Mouse (Mus musculus): ENCODE measurements around the gene Bcl9. TPM values are rescaled to one million over a fixed set of nuclear protein-coding genes. Genes with fewer than 3 reads are reported as not detected.

Bcl9 gene
- polyA plus RNA-seq, 1 experiment from 2014 or later: 43.2 TPM

DNA sequence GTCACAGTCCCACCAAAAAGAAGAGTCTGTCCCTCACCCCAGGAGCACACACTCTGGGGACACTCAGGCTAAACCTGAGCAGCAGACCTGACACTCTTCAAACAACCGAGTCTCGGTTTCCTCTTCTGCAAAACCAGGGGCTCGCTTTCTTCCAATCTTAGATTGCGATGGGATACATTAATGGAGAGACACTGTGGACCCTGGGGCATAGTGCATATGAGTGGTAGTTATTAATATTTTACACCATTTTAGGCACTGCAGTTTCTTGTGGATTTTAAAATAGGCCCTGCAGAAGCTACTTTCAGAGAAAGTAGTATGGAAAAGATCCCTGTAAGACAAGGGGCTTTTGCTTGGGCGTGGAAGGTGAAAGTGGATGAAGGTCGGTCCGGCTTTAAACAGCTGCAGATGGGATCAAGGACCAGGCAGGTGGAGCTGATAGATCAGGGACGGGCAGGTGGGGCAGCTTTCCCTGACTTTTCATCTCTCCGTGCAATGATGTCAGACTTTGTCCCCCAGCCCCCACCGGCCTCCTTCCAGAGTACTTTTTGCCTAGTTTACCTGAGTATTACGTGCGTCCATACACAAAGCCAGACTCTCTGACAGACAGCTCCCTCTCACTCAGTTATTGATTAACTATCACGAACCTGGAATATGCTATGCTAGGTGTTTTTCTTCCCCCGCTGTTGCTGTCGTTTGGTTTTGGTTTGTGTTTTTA is 23.0 kb downstream of the Bcl9 start:
- Histone ChIP-seq H3K4me3 (replicated peaks; ENCODE audit: low read length) (no peak overlapping the region), H3K27ac (ENCODE audit: low read length) (no peak overlapping the region), H3K27me3 (ENCODE audit: control insufficient read depth, insufficient read depth, low read length) (no peaks in the 10 kb centered on the region), H3K9me3 (replicated peaks; ENCODE audit: control insufficient read depth, low read length) (no peaks in the 10 kb centered on the region), H3K4me1 (ENCODE audit: control insufficient read depth, insufficient read depth, low read length) (no peaks in the 10 kb centered on the region), H3K4me2 (ENCODE audit: low read depth, low read length) (no peak overlapping the region; the same call in 1 of the 2 replicates), H3K36me3 (ENCODE audit: control insufficient read depth, insufficient read depth, low read length) (no peaks in the 10 kb centered on the region), H3K9ac (ENCODE audit: low read length) (no peak overlapping the region)
- WGBS: 74% methylated on average over 15 of the region's 15 CpGs
- peak; percentile 40; the same call in 1 of the 2 replicates for ATAC-seq (ENCODE audit: insufficient read depth, low FRiP score)

DNA sequence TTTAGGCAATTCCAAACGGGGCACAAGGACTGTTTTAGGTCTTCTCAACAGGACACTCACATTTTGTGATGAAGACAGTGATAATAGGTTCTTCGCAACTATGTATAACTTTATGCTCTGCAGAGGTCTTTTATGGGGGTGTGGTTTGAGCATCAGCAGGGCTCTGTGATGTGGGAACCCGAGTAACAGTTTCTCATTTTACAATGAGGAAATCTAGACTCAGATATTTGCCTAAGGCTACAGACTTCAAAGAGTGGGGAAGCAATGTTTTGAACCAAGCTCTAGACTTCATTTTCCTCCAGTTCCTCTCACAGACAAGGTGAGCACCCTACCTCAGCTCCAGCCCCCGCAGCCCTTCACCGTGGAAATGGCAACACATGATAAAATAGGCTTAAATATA is 23.8 kb downstream of the Bcl9 start:
- Histone ChIP-seq H3K4me1 (ENCODE audit: control insufficient read depth, insufficient read depth, low read length) (no peaks in the 10 kb centered on the region), H3K36me3 (ENCODE audit: control insufficient read depth, insufficient read depth, low read length) (no peaks in the 10 kb centered on the region), H3K27me3 (ENCODE audit: control insufficient read depth, insufficient read depth, low read length) (no peaks in the 10 kb centered on the region), H3K27ac (ENCODE audit: low read length) (no peak overlapping the region), H3K4me2 (ENCODE audit: low read depth, low read length) (no peak overlapping the region), H3K4me3 (replicated peaks; ENCODE audit: low read length) (no peak overlapping the region), H3K9ac (ENCODE audit: low read length) (no peak overlapping the region), H3K9me3 (replicated peaks; ENCODE audit: control insufficient read depth, low read length) (no peaks in the 10 kb centered on the region)
- WGBS: 80% methylated on average over 5 of the region's 5 CpGs
- ATAC-seq (ENCODE audit: insufficient read depth, low FRiP score): no peak

DNA sequence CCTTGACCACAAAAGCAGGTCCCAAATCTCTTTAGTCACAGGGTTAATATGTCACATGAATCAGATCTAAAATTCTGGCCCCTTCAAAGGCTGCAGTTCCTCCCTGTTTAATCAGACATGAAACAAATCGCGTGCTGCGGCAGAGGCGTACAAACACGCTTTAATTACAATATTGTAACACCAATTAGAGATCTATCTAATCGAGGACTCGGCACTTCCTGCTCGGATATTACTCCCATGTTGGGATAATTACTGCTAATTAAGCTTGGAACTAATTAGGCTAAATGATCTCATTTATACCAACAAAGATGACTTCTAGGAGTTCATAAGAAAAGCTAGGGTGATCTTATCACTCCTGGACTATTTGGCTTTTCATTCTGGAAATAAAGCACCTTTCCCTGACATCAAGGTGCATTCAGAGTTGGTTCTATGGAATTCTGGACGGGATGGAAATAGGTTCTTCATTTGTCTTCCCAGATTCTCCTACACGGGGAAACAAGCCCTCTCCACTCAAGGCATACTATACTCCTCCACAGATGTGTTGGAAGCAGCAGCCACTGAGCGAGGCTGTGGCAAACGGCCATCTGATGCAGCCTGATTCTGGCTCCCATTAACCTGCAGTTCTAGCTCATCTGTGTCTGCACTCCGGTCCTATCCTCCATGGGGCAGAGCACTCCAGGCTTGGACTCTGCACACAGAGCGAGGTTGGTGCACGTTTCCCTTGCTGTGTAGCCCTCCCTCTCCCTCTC is 31.9 kb downstream of the Bcl9 start:
- Histone ChIP-seq H3K4me3 (replicated peaks; ENCODE audit: low read length) (no peak overlapping the region), H3K36me3 (ENCODE audit: control insufficient read depth, insufficient read depth, low read length) (no peaks in the 10 kb centered on the region), H3K4me1 (ENCODE audit: control insufficient read depth, insufficient read depth, low read length) (no peaks in the 10 kb centered on the region), H3K9ac (ENCODE audit: low read length) (no peak overlapping the region), H3K9me3 (replicated peaks; ENCODE audit: control insufficient read depth, low read length) (no peaks in the 10 kb centered on the region), H3K4me2 (ENCODE audit: low read depth, low read length) (no peak overlapping the region), H3K27me3 (ENCODE audit: control insufficient read depth, insufficient read depth, low read length) (no peaks in the 10 kb centered on the region), H3K27ac (ENCODE audit: low read length) (no peak overlapping the region)
- no peak for ATAC-seq (ENCODE audit: insufficient read depth, low FRiP score)
- 84% methylated on average over 15 of the region's 15 CpGs for WGBS

DNA sequence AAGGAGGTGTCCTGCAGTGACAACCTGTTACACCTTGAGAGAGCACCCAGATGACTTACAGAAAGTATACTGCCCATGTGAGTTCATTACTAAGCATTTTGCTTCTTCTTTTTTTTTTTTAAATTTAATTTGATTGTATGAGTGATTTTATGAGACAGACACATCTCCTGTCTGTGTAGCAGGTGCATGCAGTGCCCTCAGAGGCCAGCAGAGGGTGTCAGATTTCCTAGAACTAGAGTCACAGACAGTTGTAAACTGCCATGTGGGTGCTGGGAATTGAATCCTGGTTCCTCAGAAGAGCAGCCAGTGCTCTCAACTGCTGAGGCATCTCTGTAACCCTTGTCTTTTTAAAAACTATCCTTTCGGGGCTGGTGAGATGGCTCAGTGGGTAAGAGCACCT is 35.5 kb downstream of the Bcl9 start:
- WGBS: 100% methylated on average over 1 of the region's 1 CpGs
- Histone ChIP-seq H3K9me3 (replicated peaks; ENCODE audit: control insufficient read depth, low read length) (0 out of 2 replicates have a peak, but pooled peaks cover 3% of the 10 kb centered on the region), H3K4me1 (ENCODE audit: control insufficient read depth, insufficient read depth, low read length) (no peaks in the 10 kb centered on the region), H3K9ac (ENCODE audit: low read length) (no peak overlapping the region), H3K27me3 (ENCODE audit: control insufficient read depth, insufficient read depth, low read length) (no peaks in the 10 kb centered on the region), H3K4me2 (ENCODE audit: low read depth, low read length) (no peak overlapping the region), H3K4me3 (replicated peaks; ENCODE audit: low read length) (no peak overlapping the region), H3K27ac (ENCODE audit: low read length) (no peak overlapping the region), H3K36me3 (ENCODE audit: control insufficient read depth, insufficient read depth, low read length) (no peaks in the 10 kb centered on the region)
- no peak for ATAC-seq (ENCODE audit: insufficient read depth, low FRiP score)

DNA sequence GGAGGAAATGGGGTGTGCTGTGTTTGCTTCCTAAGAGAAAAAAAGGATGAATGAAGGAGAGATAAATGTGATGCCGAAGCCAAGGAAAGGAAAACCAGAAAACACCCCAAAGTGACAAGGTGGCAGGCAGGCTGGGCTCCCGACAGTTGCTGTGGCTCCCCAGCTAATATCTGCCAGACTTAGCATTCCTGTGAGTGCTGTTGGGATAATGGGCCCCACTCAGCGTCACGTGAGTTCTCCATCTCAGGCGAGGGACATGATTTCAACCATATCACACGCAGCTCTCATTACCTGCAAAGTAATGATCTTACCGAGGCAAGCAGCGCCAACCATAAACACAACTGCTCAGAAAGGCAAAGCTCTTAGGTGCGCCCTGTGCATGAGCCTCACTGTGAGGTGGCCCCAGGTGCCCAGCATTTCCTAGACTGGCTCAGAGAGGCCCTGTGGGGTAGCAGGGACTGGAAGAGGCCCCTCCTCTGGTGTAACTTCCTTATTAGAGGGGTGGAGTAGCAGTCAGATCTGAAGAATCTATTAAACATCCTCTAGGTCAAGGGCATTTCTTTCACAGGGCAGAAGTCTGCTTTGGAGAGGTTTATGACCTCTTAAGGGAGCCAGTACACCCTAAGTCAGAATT is 41.9 kb downstream of the Bcl9 start:
- WGBS: 40% methylated on average over 9 of the region's 9 CpGs
- H3K9me3 ChIP-seq (replicated peaks; ENCODE audit: control insufficient read depth, low read length): 0 out of 2 replicates have a peak, but pooled peaks cover 3% of the 10 kb centered on the region
- no peak overlapping the region for H3K9ac ChIP-seq (ENCODE audit: low read length)
- ATAC-seq (ENCODE audit: insufficient read depth, low FRiP score): peak; percentile 83
- peaks cover 20% of the 10 kb centered on the region for H3K4me1 ChIP-seq (ENCODE audit: control insufficient read depth, insufficient read depth, low read length)
- H3K27me3 ChIP-seq (ENCODE audit: control insufficient read depth, insufficient read depth, low read length): no peaks in the 10 kb centered on the region
- H3K36me3 ChIP-seq (ENCODE audit: control insufficient read depth, insufficient read depth, low read length): no peaks in the 10 kb centered on the region
- H3K4me3 ChIP-seq (replicated peaks; ENCODE audit: low read length): no peak overlapping the region
- H3K4me2 ChIP-seq (ENCODE audit: low read depth, low read length): no peak overlapping the region
- peak overlapping the region; percentile 19; the same call in 1 of the 2 replicates for H3K27ac ChIP-seq (ENCODE audit: low read length)

DNA sequence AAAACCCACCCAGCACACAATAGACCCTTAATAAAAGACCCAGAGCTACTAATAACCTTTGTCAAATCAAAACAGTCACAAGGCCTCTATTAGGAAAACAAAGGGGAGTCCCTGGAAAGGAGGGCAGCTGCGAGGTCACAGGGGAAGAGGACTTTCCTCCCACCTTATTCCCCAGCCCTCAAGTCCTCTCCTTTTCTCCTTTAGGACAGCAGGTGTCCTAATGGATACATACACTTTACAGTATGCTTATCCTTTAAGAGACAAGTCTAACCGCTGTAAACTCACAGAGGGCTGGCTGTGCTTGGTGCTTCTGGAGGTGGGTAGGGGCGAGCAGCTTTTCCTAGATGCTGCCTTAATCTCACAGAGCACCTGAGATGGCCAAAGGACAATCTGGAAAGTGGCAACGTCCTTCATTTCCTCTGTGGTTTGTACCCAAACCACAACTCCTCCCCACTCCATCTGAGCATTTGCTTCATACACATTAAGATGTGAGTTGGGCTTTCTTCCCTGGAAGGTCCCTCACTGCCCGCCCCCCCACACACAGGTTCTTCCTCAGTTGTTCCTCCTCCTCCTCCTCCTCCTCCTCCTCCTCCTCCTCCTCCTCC is 42.8 kb downstream of the Bcl9 start:
- Histone ChIP-seq H3K4me1 (ENCODE audit: control insufficient read depth, insufficient read depth, low read length) (peaks cover 20% of the 10 kb centered on the region), H3K9me3 (replicated peaks; ENCODE audit: control insufficient read depth, low read length) (0 out of 2 replicates have a peak, but pooled peaks cover 3% of the 10 kb centered on the region), H3K4me2 (ENCODE audit: low read depth, low read length) (no peak overlapping the region), H3K27ac (ENCODE audit: low read length) (peak overlapping the region; percentile 41), H3K9ac (ENCODE audit: low read length) (no peak overlapping the region), H3K36me3 (ENCODE audit: control insufficient read depth, insufficient read depth, low read length) (no peaks in the 10 kb centered on the region), H3K4me3 (replicated peaks; ENCODE audit: low read length) (no peak overlapping the region), H3K27me3 (ENCODE audit: control insufficient read depth, insufficient read depth, low read length) (no peaks in the 10 kb centered on the region)
- no peak for ATAC-seq (ENCODE audit: insufficient read depth, low FRiP score)
- 35% methylated on average over 5 of the region's 5 CpGs for WGBS

DNA sequence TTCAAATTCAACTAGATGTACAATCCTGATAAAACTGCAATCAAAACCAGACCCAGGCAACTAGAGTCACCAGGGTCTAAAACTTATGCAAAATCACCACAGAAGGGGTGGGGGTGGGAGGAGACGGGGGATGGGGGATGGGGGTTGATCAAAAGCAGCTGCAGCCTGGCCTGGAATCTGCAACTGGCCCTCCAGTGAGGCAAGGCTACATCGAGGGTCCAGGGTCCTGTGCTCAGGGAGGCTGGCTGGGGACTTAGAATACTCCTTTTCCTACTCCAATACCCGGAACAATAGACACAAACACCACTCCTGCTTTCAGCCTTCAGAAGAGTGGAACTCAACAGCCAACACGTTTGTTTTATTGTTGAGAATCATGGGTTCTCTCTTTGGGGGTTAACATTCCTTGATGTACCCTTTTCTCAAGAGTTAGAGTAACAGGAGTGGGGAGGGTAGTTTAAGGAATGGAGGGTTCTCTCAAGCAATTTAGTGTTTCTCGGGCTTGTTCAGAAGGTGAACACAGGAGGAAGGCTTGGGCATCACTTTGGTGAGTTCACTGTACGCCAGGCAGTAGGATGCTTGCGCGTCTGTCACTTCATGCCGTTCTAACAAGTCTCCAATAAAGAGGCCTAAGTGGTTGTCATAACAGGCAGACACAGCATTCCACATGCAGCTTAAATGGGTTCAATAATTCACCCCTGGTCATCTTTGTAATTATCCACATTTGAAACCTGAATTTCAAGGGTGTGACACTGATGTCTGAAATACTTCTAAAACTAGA is 43.7 kb downstream of the Bcl9 start:
- Histone ChIP-seq H3K27me3 (ENCODE audit: control insufficient read depth, insufficient read depth, low read length) (no peaks in the 10 kb centered on the region), H3K36me3 (ENCODE audit: control insufficient read depth, insufficient read depth, low read length) (no peaks in the 10 kb centered on the region), H3K9me3 (replicated peaks; ENCODE audit: control insufficient read depth, low read length) (no peaks in the 10 kb centered on the region), H3K9ac (ENCODE audit: low read length) (no peak overlapping the region), H3K4me1 (ENCODE audit: control insufficient read depth, insufficient read depth, low read length) (peaks cover 20% of the 10 kb centered on the region), H3K4me2 (ENCODE audit: low read depth, low read length) (no peak overlapping the region), H3K27ac (ENCODE audit: low read length) (peak overlapping the region; percentile 57), H3K4me3 (replicated peaks; ENCODE audit: low read length) (no peak overlapping the region)
- WGBS: 44% methylated on average over 9 of the region's 9 CpGs
- no peak for ATAC-seq (ENCODE audit: insufficient read depth, low FRiP score)

DNA sequence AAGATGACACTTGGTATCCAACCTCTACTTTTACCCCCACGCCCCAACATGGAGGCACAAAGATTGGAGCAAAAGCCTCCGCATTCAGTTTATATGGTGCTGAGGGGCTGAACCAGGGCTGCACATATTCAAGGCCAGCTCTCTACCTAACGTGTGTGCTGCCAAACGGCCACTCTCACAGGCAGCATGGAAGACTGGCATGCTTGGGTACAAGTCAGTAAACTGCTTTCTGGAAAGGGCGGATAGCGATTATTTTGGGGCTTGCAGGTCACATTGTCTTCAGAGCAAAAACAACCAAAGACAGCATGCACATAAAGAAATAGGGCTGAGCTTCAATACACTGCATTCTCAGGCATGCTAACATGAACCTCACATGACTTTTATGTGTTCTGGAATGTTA is 44.8 kb downstream of the Bcl9 start:
- no peak overlapping the region for H3K27ac ChIP-seq (ENCODE audit: low read length)
- H3K4me3 ChIP-seq (replicated peaks; ENCODE audit: low read length): no peak overlapping the region
- H3K27me3 ChIP-seq (ENCODE audit: control insufficient read depth, insufficient read depth, low read length): no peaks in the 10 kb centered on the region
- no peaks in the 10 kb centered on the region for H3K9me3 ChIP-seq (replicated peaks; ENCODE audit: control insufficient read depth, low read length)
- no peaks in the 10 kb centered on the region for H3K36me3 ChIP-seq (ENCODE audit: control insufficient read depth, insufficient read depth, low read length)
- H3K4me1 ChIP-seq (ENCODE audit: control insufficient read depth, insufficient read depth, low read length): peaks cover 20% of the 10 kb centered on the region
- no peak for ATAC-seq (ENCODE audit: insufficient read depth, low FRiP score)
- H3K9ac ChIP-seq (ENCODE audit: low read length): no peak overlapping the region
- 83% methylated on average over 6 of the region's 6 CpGs for WGBS
- no peak overlapping the region for H3K4me2 ChIP-seq (ENCODE audit: low read depth, low read length)

Measured in stomach, embryonic 16.5 days (tissue).